Mouse (Mus musculus): ENCODE data around the gene Crispld2. TPM values are rescaled to one million over a fixed set of nuclear protein-coding genes. Genes with fewer than 3 reads are reported as not detected.
A peak's percentile ranks its signal among the peaks of the same experiment; 100 is the strongest.

Crispld2 gene
- polyA plus RNA-seq, 1 experiment from 2014 or later, result 4.1 TPM

GRCm38 (mm10) chr8:120089511-120089910 lies 97.3 kb downstream of the Crispld2 start:
- WGBS, result 81% methylated on average over 7 of the region's 7 CpGs
- Histone ChIP-seq H3K4me1 (replicated peaks) (no peaks in the 10 kb centered on the region), H3K4me2 (no peak overlapping the region), H3K27ac (ENCODE audit: poor library complexity, severe bottlenecking) (no peak overlapping the region), H3K4me3 (no peak overlapping the region), H3K9me3 (replicated peaks) (no peaks in the 10 kb centered on the region), H3K27me3 (replicated peaks) (no peaks in the 10 kb centered on the region), H3K9ac (no peak overlapping the region), H3K36me3 (peaks cover 85% of the 10 kb centered on the region)
- no peak for ATAC-seq (ENCODE audit: insufficient number of reproducible peaks, low FRiP score)

GRCm38 (mm10) chr8:120091032-120091431 lies 98.8 kb downstream of the Crispld2 start:
- no peaks in the 10 kb centered on the region for H3K4me1 ChIP-seq (replicated peaks)
- peaks cover 70% of the 10 kb centered on the region for H3K36me3 ChIP-seq
- ATAC-seq (ENCODE audit: insufficient number of reproducible peaks, low FRiP score), result no peak
- no peak overlapping the region for H3K4me2 ChIP-seq
- WGBS, result 86% methylated on average over 3 of the region's 3 CpGs
- H3K4me3 ChIP-seq, result no peak overlapping the region
- H3K27me3 ChIP-seq (replicated peaks), result no peaks in the 10 kb centered on the region
- no peaks in the 10 kb centered on the region for H3K9me3 ChIP-seq (replicated peaks)
- no peak overlapping the region for H3K9ac ChIP-seq
- no peak overlapping the region for H3K27ac ChIP-seq (ENCODE audit: poor library complexity, severe bottlenecking)

- no peak overlapping the region for H3K9ac ChIP-seq
- H3K27me3 ChIP-seq (replicated peaks), result no peaks in the 10 kb centered on the region
- no peak overlapping the region for H3K4me2 ChIP-seq
- H3K4me3 ChIP-seq, result no peak overlapping the region
- H3K27ac ChIP-seq (ENCODE audit: poor library complexity, severe bottlenecking), result no peak overlapping the region
- 0 out of 2 replicates have a peak, but pooled peaks cover 4% of the 10 kb centered on the region for H3K4me1 ChIP-seq (replicated peaks)
- 86% methylated on average over 3 of the region's 3 CpGs for WGBS
- H3K36me3 ChIP-seq, result peaks cover 49% of the 10 kb centered on the region
- H3K9me3 ChIP-seq (replicated peaks), result no peaks in the 10 kb centered on the region
- ATAC-seq (ENCODE audit: insufficient number of reproducible peaks, low FRiP score), result no peak
These were observed 100.9 kb downstream of the Crispld2 start for GRCm38 (mm10) chr8:120093103-120093502.

GRCm38 (mm10) chr8:120094801-120095200 lies 102.6 kb downstream of the Crispld2 start:
- peaks cover 42% of the 10 kb centered on the region for H3K36me3 ChIP-seq
- no peak for ATAC-seq (ENCODE audit: insufficient number of reproducible peaks, low FRiP score)
- H3K4me1 ChIP-seq (replicated peaks), result peaks cover 9% of the 10 kb centered on the region
- no peaks in the 10 kb centered on the region for H3K27me3 ChIP-seq (replicated peaks)
- no peak overlapping the region for H3K27ac ChIP-seq (ENCODE audit: poor library complexity, severe bottlenecking)
- H3K4me3 ChIP-seq, result no peak overlapping the region
- no peak overlapping the region for H3K9ac ChIP-seq
- no peaks in the 10 kb centered on the region for H3K9me3 ChIP-seq (replicated peaks)
- WGBS, result 83% methylated on average over 10 of the region's 10 CpGs
- no peak overlapping the region for H3K4me2 ChIP-seq

GRCm38 (mm10) chr8:120096486-120096885 lies 104.2 kb downstream of the Crispld2 start:
- Histone ChIP-seq H3K4me1 (replicated peaks) (peaks cover 16% of the 10 kb centered on the region), H3K4me2 (no peak overlapping the region), H3K36me3 (peaks cover 26% of the 10 kb centered on the region), H3K27me3 (replicated peaks) (no peaks in the 10 kb centered on the region), H3K27ac (ENCODE audit: poor library complexity, severe bottlenecking) (no peak overlapping the region), H3K9me3 (replicated peaks) (no peaks in the 10 kb centered on the region), H3K9ac (no peak overlapping the region), H3K4me3 (no peak overlapping the region)
- ATAC-seq (ENCODE audit: insufficient number of reproducible peaks, low FRiP score), result no peak
- 78% methylated on average over 2 of the region's 2 CpGs for WGBS

GRCm38 (mm10) chr8:120100388-120101067 lies 108.3 kb downstream of the Crispld2 start:
- H3K9ac ChIP-seq, result peak overlapping the region; percentile 90
- peak overlapping the region; percentile 89 for H3K4me3 ChIP-seq
- peaks cover 38% of the 10 kb centered on the region for H3K4me1 ChIP-seq (replicated peaks)
- peak overlapping the region; percentile 82 for H3K27ac ChIP-seq (ENCODE audit: poor library complexity, severe bottlenecking)
- no peaks in the 10 kb centered on the region for H3K27me3 ChIP-seq (replicated peaks)
- ATAC-seq (ENCODE audit: insufficient number of reproducible peaks, low FRiP score), result no peak
- WGBS, result 4% methylated on average over 25 of the region's 25 CpGs
- H3K9me3 ChIP-seq (replicated peaks), result no peaks in the 10 kb centered on the region
- peak overlapping the region; percentile 95 for H3K4me2 ChIP-seq
- no peaks in the 10 kb centered on the region for H3K36me3 ChIP-seq

- Histone ChIP-seq H3K4me3 (peak within 1 kb of the TSS; percentile 89), H3K9me3 (replicated peaks) (no peaks in the 10 kb centered on the region), H3K9ac (peak within 1 kb of the TSS; percentile 90), H3K36me3 (no peaks in the 10 kb centered on the region), H3K4me2 (peak within 1 kb of the TSS; percentile 95), H3K4me1 (replicated peaks) (peaks cover 46% of the 10 kb centered on the region), H3K27me3 (replicated peaks) (no peaks in the 10 kb centered on the region), H3K27ac (ENCODE audit: poor library complexity, severe bottlenecking) (peak within 1 kb of the TSS; percentile 82)
- ATAC-seq (ENCODE audit: insufficient number of reproducible peaks, low FRiP score), result peak; percentile 77
- 1% methylated on average over 88 of the region's 88 CpGs for WGBS
These were observed 109.1 kb downstream of the Crispld2 start, which contains the start of gene Zdhhc7 for GRCm38 (mm10) chr8:120101068-120101972. Zdhhc7 (minus strand) TSS chr8:120101482.

Other genes with a start within 250 kb of the Crispld2 start
- 14.6 and 14.8 TPM in 2 replicates for gene Tldc1, start 214.0 kb upstream of the Crispld2 start, polyA plus RNA-seq (2016; fragmentation: Nextera tagmentation; extraction: Ambion mirVana)
- gene Cotl1, start 151.9 kb upstream of the Crispld2 start, polyA plus RNA-seq (2016; fragmentation: Nextera tagmentation; extraction: Ambion mirVana), result 40.6 and 54.2 TPM in 2 replicates
- 10.3 and 12.5 TPM in 2 replicates for gene Klhl36, start 130.2 kb upstream of the Crispld2 start, polyA plus RNA-seq (2016; fragmentation: Nextera tagmentation; extraction: Ambion mirVana)
- gene Usp10, start 82.1 kb upstream of the Crispld2 start, polyA plus RNA-seq (2016; fragmentation: Nextera tagmentation; extraction: Ambion mirVana), result 112 and 116 TPM in 2 replicates
- gene Gm20388, start 81.6 kb upstream of the Crispld2 start, polyA plus RNA-seq (2016; fragmentation: Nextera tagmentation; extraction: Ambion mirVana), result 4.0 TPM in 1 of 2 replicates, not detected in the other
- gene Zdhhc7, start 109.0 kb downstream of the Crispld2 start, polyA plus RNA-seq (2016; fragmentation: Nextera tagmentation; extraction: Ambion mirVana), result 33.9 and 34.9 TPM in 2 replicates
- gene 6430548M08Rik, start 121.7 kb downstream of the Crispld2 start, polyA plus RNA-seq (2016; fragmentation: Nextera tagmentation; extraction: Ambion mirVana), result 13.8 and 14.4 TPM in 2 replicates
- not detected in 2 replicates for gene Fam92b, start 185.0 kb downstream of the Crispld2 start, polyA plus RNA-seq (2016; fragmentation: Nextera tagmentation; extraction: Ambion mirVana)
- gene Gse1, start 236.0 kb downstream of the Crispld2 start, polyA plus RNA-seq (2016; fragmentation: Nextera tagmentation; extraction: Ambion mirVana), result 14.0 and 15.3 TPM in 2 replicates